Mouse (Mus musculus): ENCODE data around the gene Med13. TPM values are rescaled to one million over a fixed set of nuclear protein-coding genes. Genes with fewer than 3 reads are reported as not detected.

The Med13 gene
- polyA plus RNA-seq, 1 experiment from 2014 or later = 2.9 TPM

DNA sequence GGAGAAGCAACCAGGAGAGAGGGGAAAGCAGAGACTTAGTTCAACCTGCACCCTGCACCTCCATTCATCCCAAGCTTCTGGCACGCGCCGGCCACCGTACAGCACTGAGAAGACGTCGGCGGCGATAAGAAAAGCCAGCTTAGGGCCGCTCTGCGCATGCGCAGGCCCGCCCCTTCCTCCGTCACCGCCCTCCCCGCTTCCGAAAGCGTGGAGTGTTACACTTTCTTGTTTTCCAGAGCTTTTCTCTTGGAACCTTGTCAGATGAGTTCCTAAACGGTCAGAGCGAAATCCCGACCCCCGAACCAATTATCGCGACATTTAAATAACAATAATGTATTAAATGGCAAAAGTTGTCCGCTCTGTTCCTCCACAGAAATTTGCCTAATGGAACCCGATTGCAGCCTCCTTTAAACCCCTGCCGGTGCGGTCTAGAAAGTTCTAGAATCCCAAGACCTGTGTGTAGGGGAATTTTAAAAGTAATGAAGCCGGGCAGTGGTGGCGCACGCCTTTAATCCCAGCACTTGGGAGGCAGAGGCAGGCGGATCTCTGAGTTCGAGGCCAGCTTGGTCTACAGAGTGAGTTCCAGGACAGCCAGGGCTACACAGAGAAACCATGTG is 99.8 kb downstream of the Med13 start, which contains the start of gene Ints2:
Gene Ints2 (minus strand): TSS at position 116 of the 617 bp plus-strand sequence.
- Histone ChIP-seq H3K36me3 (peaks cover 13% of the 10 kb centered on the region), H3K4me1 (replicated peaks) (peaks cover 20% of the 10 kb centered on the region), H3K27ac (peak within 1 kb of the TSS; percentile 80), H3K9me3 (replicated peaks) (no peaks in the 10 kb centered on the region), H3K4me3 (replicated peaks) (peak within 1 kb of the TSS; percentile 75), H3K27me3 (no peaks in the 10 kb centered on the region), H3K9ac (peak within 1 kb of the TSS; percentile 88), H3K4me2 (peak within 1 kb of the TSS; percentile 79)
- peak; percentile 90 for ATAC-seq (ENCODE audit: low read depth)
- 5% methylated on average over 32 of the region's 32 CpGs for WGBS (ENCODE audit: insufficient replicate concordance)
- peak; percentile 87 for DNase-seq

DNA sequence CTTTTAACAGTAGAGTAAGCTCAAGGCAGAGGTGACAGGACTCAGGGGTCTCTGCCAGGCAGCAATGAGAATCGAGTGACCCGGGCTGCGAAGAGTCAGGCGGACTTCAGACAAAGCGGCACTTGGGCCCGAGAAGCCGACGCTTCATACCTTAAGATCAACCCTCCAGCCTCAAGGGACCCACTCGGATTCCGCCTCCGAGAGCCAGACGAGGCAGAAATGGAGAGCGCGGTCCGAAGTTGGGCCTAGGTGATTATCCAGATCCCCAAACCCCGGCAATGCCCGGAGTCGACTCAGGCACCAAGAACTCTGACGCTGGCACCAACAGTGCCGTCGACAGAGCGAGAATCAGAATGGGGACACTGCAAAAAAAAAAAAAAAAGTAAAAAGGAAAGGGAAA is 100.3 kb downstream of the Med13 start:
- H3K4me1 ChIP-seq (replicated peaks) = peaks cover 20% of the 10 kb centered on the region
- DNase-seq (no peak), ATAC-seq (ENCODE audit: low read depth) (peak; percentile 65)
- H3K4me3 ChIP-seq (replicated peaks) = peak overlapping the region; percentile 75
- H3K27ac ChIP-seq = peak overlapping the region; percentile 80
- peak overlapping the region; percentile 79 for H3K4me2 ChIP-seq
- H3K9ac ChIP-seq = peak overlapping the region; percentile 88
- under 1% methylated on average over 22 of the region's 22 CpGs for WGBS (ENCODE audit: insufficient replicate concordance)
- no peaks in the 10 kb centered on the region for H3K9me3 ChIP-seq (replicated peaks)
- H3K36me3 ChIP-seq = peaks cover 18% of the 10 kb centered on the region
- H3K27me3 ChIP-seq = no peaks in the 10 kb centered on the region

DNA sequence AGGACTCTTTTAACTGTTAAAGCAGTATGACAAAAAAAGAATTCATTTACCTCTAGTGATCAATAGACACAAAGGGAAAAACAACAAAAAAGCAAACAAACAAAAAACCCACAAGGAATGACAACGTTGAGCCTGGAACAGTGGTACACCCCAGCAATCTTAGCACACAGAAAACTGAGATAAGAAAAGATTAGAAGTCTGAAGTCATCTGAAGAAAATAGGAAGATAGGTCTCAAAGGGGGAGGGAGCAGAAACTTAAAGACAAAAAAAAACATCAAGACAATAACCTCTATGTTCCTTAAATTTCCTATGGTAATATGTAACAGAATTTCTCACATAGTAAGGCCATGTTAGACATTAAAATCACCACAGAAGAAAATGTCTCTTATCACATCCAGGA is 104.1 kb downstream of the Med13 start:
- Histone ChIP-seq H3K9ac (no peak overlapping the region), H3K4me2 (no peak overlapping the region), H3K27ac (no peak overlapping the region), H3K4me1 (replicated peaks) (peaks cover 20% of the 10 kb centered on the region), H3K36me3 (peaks cover 44% of the 10 kb centered on the region), H3K27me3 (no peaks in the 10 kb centered on the region), H3K9me3 (replicated peaks) (no peaks in the 10 kb centered on the region), H3K4me3 (replicated peaks) (no peak overlapping the region)
- no peak for ATAC-seq (ENCODE audit: low read depth)
- WGBS (ENCODE audit: insufficient replicate concordance) = 42% methylated on average over 1 of the region's 1 CpGs
- no peak for DNase-seq

DNA sequence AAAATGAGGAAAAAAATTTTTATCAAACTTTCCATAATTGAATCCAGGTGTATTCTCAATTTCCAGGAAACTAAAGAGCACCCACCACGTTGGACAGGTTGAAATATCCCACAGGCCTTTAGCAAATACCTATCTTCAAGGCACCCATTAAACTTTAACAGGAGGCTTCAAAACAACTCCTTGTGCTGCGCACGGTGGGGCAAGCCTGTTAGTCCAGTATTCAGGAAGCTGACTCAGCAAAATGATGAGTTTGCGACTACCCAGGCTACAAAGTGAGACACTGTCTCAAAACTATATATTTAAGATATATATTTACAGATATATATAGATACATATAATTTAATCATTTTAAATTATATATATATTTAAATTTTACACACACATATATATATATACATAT is 125.0 kb downstream of the Med13 start:
- no peaks in the 10 kb centered on the region for H3K4me1 ChIP-seq (replicated peaks)
- H3K4me3 ChIP-seq (replicated peaks) = no peak overlapping the region
- H3K27me3 ChIP-seq = no peaks in the 10 kb centered on the region
- H3K9ac ChIP-seq = no peak overlapping the region
- WGBS (ENCODE audit: insufficient replicate concordance) = 71% methylated on average over 4 of the region's 4 CpGs
- ATAC-seq (ENCODE audit: low read depth) = no peak
- H3K9me3 ChIP-seq (replicated peaks) = no peaks in the 10 kb centered on the region
- H3K36me3 ChIP-seq = peaks cover 56% of the 10 kb centered on the region
- H3K4me2 ChIP-seq = no peak overlapping the region
- no peak overlapping the region for H3K27ac ChIP-seq
- no peak for DNase-seq

DNA sequence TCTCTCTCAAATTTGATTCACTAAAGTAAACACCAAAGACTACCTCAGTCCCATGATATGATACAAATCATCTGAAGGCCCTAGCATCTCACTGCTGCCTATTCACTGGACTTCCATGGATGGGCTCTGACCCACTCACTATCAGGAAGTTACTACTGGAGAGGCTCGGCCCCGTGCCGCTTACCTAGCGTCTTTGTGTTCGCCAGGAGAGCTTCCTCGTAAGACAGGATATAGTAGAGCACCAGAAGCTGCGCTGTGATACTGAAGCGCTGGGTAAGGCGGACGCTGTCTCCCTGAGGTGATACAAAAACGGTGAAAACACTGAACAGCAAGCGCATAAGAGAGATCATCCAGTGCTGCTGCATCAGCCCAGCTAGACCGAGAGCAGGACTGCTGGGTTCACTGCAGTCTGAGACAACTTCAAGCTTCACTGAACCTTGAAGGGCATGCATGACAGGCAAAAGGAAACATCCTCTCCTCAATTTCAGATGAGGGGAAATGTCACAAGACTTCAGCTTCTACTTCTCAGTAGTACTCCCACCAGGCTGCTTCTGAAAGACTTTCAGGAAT is 125.5 kb downstream of the Med13 start:
- peaks cover 54% of the 10 kb centered on the region for H3K36me3 ChIP-seq

DNA sequence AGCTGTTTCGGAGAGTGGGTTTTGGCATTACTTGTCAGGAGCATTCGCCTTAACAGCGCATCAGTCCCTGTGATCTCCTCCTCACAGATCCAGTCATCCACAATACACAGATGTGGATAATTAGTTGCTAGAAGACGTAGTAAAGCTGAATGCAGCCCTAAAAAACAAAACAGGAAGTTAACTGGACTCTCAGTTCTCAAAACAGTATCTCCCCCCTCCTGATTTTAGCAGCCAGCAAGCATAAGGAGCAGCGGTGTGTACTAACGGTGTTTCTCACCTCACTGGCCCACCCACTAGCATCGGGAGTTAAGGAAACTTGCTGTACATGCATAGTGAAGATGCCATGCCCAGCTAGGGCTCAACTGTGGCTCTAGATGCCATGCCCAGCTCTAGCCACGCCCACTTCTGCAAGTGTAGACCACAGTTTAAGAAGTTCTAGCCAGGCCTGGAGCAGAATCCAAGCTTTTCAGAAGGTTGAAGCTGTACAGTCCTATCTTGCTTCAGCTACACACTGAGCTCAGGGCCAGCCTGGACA is 130.7 kb downstream of the Med13 start:
- Histone ChIP-seq H3K4me3 (replicated peaks) (no peak overlapping the region), H3K4me2 (no peak overlapping the region), H3K4me1 (replicated peaks) (no peaks in the 10 kb centered on the region), H3K27ac (no peak overlapping the region), H3K36me3 (peaks cover 67% of the 10 kb centered on the region), H3K9ac (no peak overlapping the region), H3K9me3 (replicated peaks) (no peaks in the 10 kb centered on the region), H3K27me3 (no peaks in the 10 kb centered on the region)
- 79% methylated on average over 8 of the region's 8 CpGs for WGBS (ENCODE audit: insufficient replicate concordance)
- ATAC-seq (ENCODE audit: low read depth) (no peak), DNase-seq (no peak)

More for the DNA sequence above, 125.5 kb downstream of the Med13 start:
- ATAC-seq (ENCODE audit: low read depth) = no peak
- 91% methylated on average over 13 of the region's 13 CpGs for WGBS (ENCODE audit: insufficient replicate concordance)
- DNase-seq = no peak
- Histone ChIP-seq H3K27me3 (no peaks in the 10 kb centered on the region), H3K27ac (no peak overlapping the region), H3K4me3 (replicated peaks) (no peak overlapping the region), H3K9ac (no peak overlapping the region), H3K9me3 (replicated peaks) (no peaks in the 10 kb centered on the region), H3K4me1 (replicated peaks) (no peaks in the 10 kb centered on the region), H3K4me2 (no peak overlapping the region)

DNA sequence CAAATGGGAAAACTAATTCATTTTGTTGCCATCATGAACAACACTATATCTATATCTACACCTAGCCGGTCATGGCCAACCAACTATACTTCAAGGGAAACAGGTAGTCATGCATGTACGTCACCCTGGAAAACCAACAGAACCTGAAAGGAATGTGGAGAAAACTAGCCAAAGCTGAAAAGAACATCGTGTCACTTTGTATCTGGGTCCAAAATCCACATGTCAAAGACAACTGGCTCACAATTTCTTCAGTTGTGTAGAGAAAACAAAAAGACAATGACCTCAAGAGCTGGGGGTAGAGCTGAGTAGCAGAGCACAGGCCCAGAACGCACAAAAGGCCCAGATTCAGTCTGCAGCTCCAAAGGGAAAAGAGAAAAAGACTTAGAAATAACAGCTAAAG is 131.6 kb downstream of the Med13 start:
- no peak for DNase-seq

More for the DNA sequence above, 131.6 kb downstream of the Med13 start:
- no peaks in the 10 kb centered on the region for H3K9me3 ChIP-seq (replicated peaks)
- no peaks in the 10 kb centered on the region for H3K4me1 ChIP-seq (replicated peaks)
- H3K4me3 ChIP-seq (replicated peaks) = no peak overlapping the region
- peaks cover 62% of the 10 kb centered on the region for H3K36me3 ChIP-seq
- H3K27ac ChIP-seq = no peak overlapping the region
- H3K4me2 ChIP-seq = no peak overlapping the region
- ATAC-seq (ENCODE audit: low read depth) = no peak
- 83% methylated on average over 4 of the region's 4 CpGs for WGBS (ENCODE audit: insufficient replicate concordance)
- no peak overlapping the region for H3K9ac ChIP-seq
- H3K27me3 ChIP-seq = no peaks in the 10 kb centered on the region

Other genes starting within 250 kb of the Med13 start
- gene Brip1, start 156.4 kb downstream of the Med13 start, polyA plus RNA-seq (2015; fragmentation: Nextera tagmentation; extraction: Ambion mirVana) = 7.4 and 8.0 TPM in 2 replicates
- gene Ints2, start 100.0 kb downstream of the Med13 start, polyA plus RNA-seq (2015; fragmentation: Nextera tagmentation; extraction: Ambion mirVana) = 13.7 and 18.4 TPM in 2 replicates
- 17.8 and 22.6 TPM in 2 replicates for gene Rnft1, start 127.1 kb upstream of the Med13 start, polyA plus RNA-seq (2015; fragmentation: Nextera tagmentation; extraction: Ambion mirVana)
- 30.5 and 34.4 TPM in 2 replicates for gene Rps6kb1, start 187.2 kb upstream of the Med13 start, polyA plus RNA-seq (2015; fragmentation: Nextera tagmentation; extraction: Ambion mirVana)
- 13.2 and 13.6 TPM in 2 replicates for gene Tubd1, start 187.4 kb upstream of the Med13 start, polyA plus RNA-seq (2015; fragmentation: Nextera tagmentation; extraction: Ambion mirVana)